Mouse (Mus musculus): ENCODE results near the gene Ptpro. TPM values are rescaled to one million over a fixed set of nuclear protein-coding genes. Genes with fewer than 3 reads are reported as not detected.

Ptpro gene
- total and polyA plus RNA-seq, 3 experiments, result 0.11 to 0.16 TPM; not detected in 1

- Histone ChIP-seq H3K36me3 (replicated peaks in 1 of 2; ENCODE audit: control insufficient read depth in 1 of 2, insufficient read depth in 1 of 2, low read length in 1 of 2) (no peaks in the 10 kb centered on the region), H3K9me3 (replicated peaks; ENCODE audit: low read length) (no peaks in the 10 kb centered on the region), H3K4me3 (replicated peaks in 1 of 3; ENCODE audit: low read depth in 2 of 3, low read length in 2 of 3, poor library complexity in 1 of 3) (no peak overlapping the region), H3K27ac (ENCODE audit: insufficient read depth, low read depth) (no peak overlapping the region), H3K4me2 (ENCODE audit: insufficient read depth, low read depth, poor library complexity, severe bottlenecking) (no peak overlapping the region), H3K27me3 (replicated peaks) (no peaks in the 10 kb centered on the region), H3K79me2 (replicated peaks; ENCODE audit: control insufficient read depth, extremely low read depth, insufficient read depth, poor library complexity, severe bottlenecking) (no peaks in the 10 kb centered on the region), H3K4me1 (ENCODE audit: control insufficient read depth in 1 of 2, insufficient read depth in 2 of 2) (0 out of 4 replicates have a peak, but pooled peaks cover 0 to 4% of the 10 kb centered on the region in 2 experiments), H3K9ac (ENCODE audit: insufficient read depth, low read depth) (no peak overlapping the region)
- TF ChIP-seq PAX5 (IDR thresholded peaks at IDR 0.05; ENCODE audit: low read length) (no peak), E2F4 (IDR thresholded peaks at IDR 0.05; ENCODE audit: insufficient replicate concordance, low read depth, low read length) (no peak), USF1 (IDR thresholded peaks at IDR 0.05; ENCODE audit: low read depth, low read length) (no peak), ZKSCAN1 (IDR thresholded peaks at IDR 0.05; ENCODE audit: borderline replicate concordance, low read depth, low read length) (no peak), ZC3H11A (IDR thresholded peaks at IDR 0.05; ENCODE audit: low read depth, low read length) (no peak), SIN3A (IDR thresholded peaks at IDR 0.05; ENCODE audit: low read length) (no peak), JUN (IDR thresholded peaks at IDR 0.05; ENCODE audit: insufficient read depth, low read depth, low read length) (no peak), GABPA (IDR thresholded peaks at IDR 0.05; ENCODE audit: insufficient replicate concordance, low read depth, low read length) (no peak), UBTF (IDR thresholded peaks at IDR 0.05; ENCODE audit: low read depth, low read length) (no peak), JUND (conservative IDR thresholded peaks at IDR 0.05; ENCODE audit: low read depth, low read length) (no peak), ETS1 (conservative IDR thresholded peaks at IDR 0.05; ENCODE audit: low read depth, low read length) (no peak), POLR2AphosphoS2 (IDR thresholded peaks at IDR 0.05; ENCODE audit: low read depth, low read length) (no peak), HCFC1 (IDR thresholded peaks at IDR 0.05; ENCODE audit: low read depth, low read length) (no peak), CTCF (conservative IDR thresholded peaks at IDR 0.05 in 1 of 2, IDR thresholded peaks at IDR 0.05 in 1 of 2; ENCODE audit: low read depth in 2 of 2, low read length in 2 of 2) (no peak), ELF1 (IDR thresholded peaks at IDR 0.05; ENCODE audit: low read depth, low read length) (no peak), KAT2A (IDR thresholded peaks at IDR 0.05; ENCODE audit: insufficient replicate concordance, low read length) (no peak)
- dilution Hi-C loops (cut with MboI; ENCODE audit: extremely low pct_ligation_motif_present, extremely low pct_unique_long_range_greater_than_20kb, low sequenced_read_pairs) (no loop called here), in situ Hi-C loops (cut with MboI; ENCODE audit: low pct_ligation_motif_present, low pct_unique_long_range_greater_than_20kb, low sequenced_read_pairs) (no loop called here)
- no peak for DNase-seq (ENCODE audit: extremely low read depth)
Measured at GRCm38 (mm10) chr6:137272513-137272912, 20.4 kb downstream of the Ptpro start.

- Histone ChIP-seq H3K4me3 (replicated peaks in 1 of 3; ENCODE audit: low read depth in 2 of 3, low read length in 2 of 3, poor library complexity in 1 of 3) (no peak overlapping the region), H3K36me3 (replicated peaks in 1 of 2; ENCODE audit: control insufficient read depth in 1 of 2, insufficient read depth in 1 of 2, low read length in 1 of 2) (no peaks in the 10 kb centered on the region), H3K9ac (ENCODE audit: insufficient read depth, low read depth) (no peak overlapping the region), H3K9me3 (replicated peaks; ENCODE audit: low read length) (no peaks in the 10 kb centered on the region), H3K27ac (ENCODE audit: insufficient read depth, low read depth) (no peak overlapping the region), H3K4me2 (ENCODE audit: insufficient read depth, low read depth, poor library complexity, severe bottlenecking) (no peak overlapping the region), H3K79me2 (replicated peaks; ENCODE audit: control insufficient read depth, extremely low read depth, insufficient read depth, poor library complexity, severe bottlenecking) (no peaks in the 10 kb centered on the region), H3K27me3 (replicated peaks) (no peaks in the 10 kb centered on the region), H3K4me1 (ENCODE audit: control insufficient read depth in 1 of 2, insufficient read depth in 2 of 2) (no peaks in the 10 kb centered on the region)
- dilution Hi-C loops (cut with MboI; ENCODE audit: extremely low pct_ligation_motif_present, extremely low pct_unique_long_range_greater_than_20kb, low sequenced_read_pairs) (no loop called here), in situ Hi-C loops (cut with MboI; ENCODE audit: low pct_ligation_motif_present, low pct_unique_long_range_greater_than_20kb, low sequenced_read_pairs) (no loop called here)
- TF ChIP-seq UBTF (IDR thresholded peaks at IDR 0.05; ENCODE audit: low read depth, low read length) (no peak), USF2 (conservative IDR thresholded peaks at IDR 0.05; ENCODE audit: low read depth, low read length) (no peak), BHLHE40 (IDR thresholded peaks at IDR 0.05; ENCODE audit: low read depth, low read length) (no peak), E2F4 (IDR thresholded peaks at IDR 0.05; ENCODE audit: insufficient replicate concordance, low read depth, low read length) (no peak), TBP (conservative IDR thresholded peaks at IDR 0.05; ENCODE audit: low read depth, low read length) (no peak), POLR2A (IDR thresholded peaks at IDR 0.05; ENCODE audit: low read depth, low read length) (no peak), GABPA (IDR thresholded peaks at IDR 0.05; ENCODE audit: insufficient replicate concordance, low read depth, low read length) (no peak), ELF1 (IDR thresholded peaks at IDR 0.05; ENCODE audit: low read depth, low read length) (no peak), PAX5 (IDR thresholded peaks at IDR 0.05; ENCODE audit: low read length) (no peak), NRF1 (IDR thresholded peaks at IDR 0.05; ENCODE audit: low read depth, low read length) (no peak), MAFK (IDR thresholded peaks at IDR 0.05; ENCODE audit: insufficient replicate concordance, low read length) (no peak), KAT2A (IDR thresholded peaks at IDR 0.05; ENCODE audit: insufficient replicate concordance, low read length) (no peak), IRF4 (IDR thresholded peaks at IDR 0.05; ENCODE audit: low read depth, low read length) (no peak), SIN3A (IDR thresholded peaks at IDR 0.05; ENCODE audit: low read length) (no peak), MAZ (IDR thresholded peaks at IDR 0.05; ENCODE audit: low read depth, low read length) (no peak), ZC3H11A (IDR thresholded peaks at IDR 0.05; ENCODE audit: low read depth, low read length) (no peak), SMC3 (IDR thresholded peaks at IDR 0.05; ENCODE audit: low read depth, low read length) (no peak), ZMIZ1 (IDR thresholded peaks at IDR 0.05; ENCODE audit: low read depth, low read length) (no peak), NELFE (IDR thresholded peaks at IDR 0.05; ENCODE audit: low read depth, low read length) (no peak), USF1 (IDR thresholded peaks at IDR 0.05; ENCODE audit: low read depth, low read length) (no peak)
- no peak for DNase-seq (ENCODE audit: extremely low read depth)
Measured at GRCm38 (mm10) chr6:137277587-137277994, 25.5 kb downstream of the Ptpro start.
